Mouse (Mus musculus) spleen, adult 2 months (tissue): ENCODE measurements around the gene Sucla2. TPM values are rescaled to one million over a fixed set of nuclear protein-coding genes. Genes with fewer than 3 reads are reported as not detected.
A peak's percentile ranks its signal among the peaks of the same experiment; 100 is the strongest.
"Not testable (repeated sequence)": the region's sequence is repeated elsewhere in the genome, so short reads cannot be mapped to it uniquely, and the experiment has no call there.

Experiments used
- DNase-seq, 2 experiments: peaks; one replicate each; pipeline versions ENCODE4 v3.0.0 to v3.0.0-alpha.2; 2012 to 2021; ENCODE audit warnings: low spot score in 2 of 2, low read depth in 1 of 2
- H3K27ac ChIP-seq: fragments of 200-500 bp; 2 replicates; pipeline ENCODE4 v1.5.1; 2012; ENCODE audit warnings: low read length, inconsistent platforms; ENCODE audit not compliant: insufficient read depth
- H3K27me3 ChIP-seq: fragments of 200-500 bp; 2 replicates; pipeline ENCODE4 v1.6.1; 2012; ENCODE audit warnings: mild to moderate bottlenecking, moderate library complexity, low read length, inconsistent platforms; ENCODE audit not compliant: control insufficient read depth, insufficient read depth
- H3K36me3 ChIP-seq: fragments of 200-500 bp; 2 replicates; pipeline ENCODE4 v1.6.1; 2012; ENCODE audit warnings: mild to moderate bottlenecking, low read length, inconsistent platforms; ENCODE audit not compliant: control insufficient read depth, insufficient read depth
- H3K4me1 ChIP-seq: fragments of 200-500 bp; 2 replicates; pipeline ENCODE4 v1.6.1; 2011; ENCODE audit warnings: inconsistent platforms; ENCODE audit not compliant: control insufficient read depth, insufficient read depth, insufficient read length
- H3K4me3 ChIP-seq: fragments of 200-500 bp; 2 replicates; pipeline ENCODE4 v1.5.1; 2011; ENCODE audit warnings: mild to moderate bottlenecking, inconsistent platforms; ENCODE audit not compliant: insufficient read depth, insufficient read length; ENCODE audit errors: extremely low read depth
- CTCF ChIP-seq: fragments of 200-500 bp; IDR thresholded peaks from 2 replicates; pipeline ENCODE4 v1.5.1; 2011; ENCODE audit warnings: mild to moderate bottlenecking, inconsistent platforms; ENCODE audit not compliant: insufficient read depth, insufficient read length, insufficient replicate concordance; ENCODE audit errors: extremely low read depth
- POLR2A ChIP-seq: fragments of 200-500 bp; IDR thresholded peaks from 2 replicates; pipeline ENCODE4 v1.6.1; 2011; ENCODE audit warnings: low read depth, low read length, inconsistent platforms
- WGBS: fragments of 180-500 bp; shearing (Covaris S2); methylation state at CpG from one replicate; pipeline ENCODE4 v1.1.7; 2018; 5-methylcytosine and 5-hydroxymethylcytosine counted together
- polyA plus RNA-seq: library from polyadenylated mRNA; depleted of rRNA; stranded (reverse); fragments of >200 nt; gene quantifications from 2 replicates; pipeline ENCODE4 v1.2.3, GENCODE M21; 2012

Gene Sucla2
- polyA plus RNA-seq, 1 experiment: 3.8 TPM

- no peak for TF ChIP-seq CTCF
- no peak for TF ChIP-seq POLR2A
- Histone ChIP-seq H3K4me1 (peaks cover 3% of the 10 kb centered on the region; the same call in 1 of the 2 replicates), H3K27me3 (no peaks in the 10 kb centered on the region), H3K27ac (no peak overlapping the region), H3K36me3 (peaks cover 7% of the 10 kb centered on the region; the same call in 1 of the 2 replicates), H3K4me3 (peak overlapping the region; percentile 88)
- 2% methylated on average over 10 of the region's 10 CpGs for WGBS
- no peak for DNase-seq
These were observed 28.1 kb downstream of the Sucla2 start for GRCm38 (mm10) chr14:73553122-73553696.

GRCm38 (mm10) chr14:73569831-73570230, 44.7 kb downstream of the Sucla2 start:
- WGBS: 86% methylated on average over 4 of the region's 4 CpGs
- not testable (repeated sequence) for H3K27ac ChIP-seq, H3K27me3 ChIP-seq, DNase-seq, H3K4me3 ChIP-seq, H3K4me1 ChIP-seq
- peaks cover 13% of the 10 kb centered on the region for H3K36me3 ChIP-seq

GRCm38 (mm10) chr14:73571143-73571542, 46.0 kb downstream of the Sucla2 start:
- Histone ChIP-seq H3K4me3 (no peak overlapping the region), H3K36me3 (peaks cover 13% of the 10 kb centered on the region), H3K4me1 (no peaks in the 10 kb centered on the region), H3K27me3 (no peaks in the 10 kb centered on the region), H3K27ac (no peak overlapping the region)
- TF ChIP-seq POLR2A (no peak), CTCF (no peak)
- WGBS: 97% methylated on average over 4 of the region's 4 CpGs
- no peak for DNase-seq

- H3K4me1 ChIP-seq: no peaks in the 10 kb centered on the region
- no peaks in the 10 kb centered on the region for H3K27me3 ChIP-seq
- 87% methylated on average over 5 of the region's 5 CpGs for WGBS
- no peak overlapping the region for H3K4me3 ChIP-seq
- no peak overlapping the region for H3K27ac ChIP-seq
- no peak for DNase-seq
- H3K36me3 ChIP-seq: peaks cover 15% of the 10 kb centered on the region
- TF ChIP-seq POLR2A (no peak), CTCF (no peak)
These were observed 48.9 kb downstream of the Sucla2 start for GRCm38 (mm10) chr14:73574053-73574452.

- no peak overlapping the region for H3K27ac ChIP-seq
- no peak for DNase-seq
- H3K36me3 ChIP-seq: peaks cover 11% of the 10 kb centered on the region
- H3K27me3 ChIP-seq: no peaks in the 10 kb centered on the region
- H3K4me1 ChIP-seq: no peaks in the 10 kb centered on the region
- H3K4me3 ChIP-seq: no peak overlapping the region
- TF ChIP-seq CTCF (no peak), POLR2A (no peak)
These were observed 51.2 kb downstream of the Sucla2 start for GRCm38 (mm10) chr14:73576336-73576735.

- TF ChIP-seq CTCF (no peak), POLR2A (no peak)
- DNase-seq: no peak
- H3K27ac ChIP-seq: no peak overlapping the region
- WGBS: 93% methylated on average over 1 of the region's 1 CpGs
- no peak overlapping the region for H3K4me3 ChIP-seq
- peaks cover 11% of the 10 kb centered on the region for H3K36me3 ChIP-seq
- no peaks in the 10 kb centered on the region for H3K27me3 ChIP-seq
- H3K4me1 ChIP-seq: no peaks in the 10 kb centered on the region
These were observed 63.0 kb downstream of the Sucla2 start for GRCm38 (mm10) chr14:73588080-73588479.

GRCm38 (mm10) chr14:73592166-73592565, 67.0 kb downstream of the Sucla2 start:
- H3K4me1 ChIP-seq: no peaks in the 10 kb centered on the region
- DNase-seq: no peak
- H3K4me3 ChIP-seq: no peak overlapping the region
- TF ChIP-seq POLR2A (no peak), CTCF (no peak)
- H3K27me3 ChIP-seq: no peaks in the 10 kb centered on the region
- 85% methylated on average over 1 of the region's 1 CpGs for WGBS
- H3K36me3 ChIP-seq: peaks cover 23% of the 10 kb centered on the region
- H3K27ac ChIP-seq: no peak overlapping the region

- DNase-seq: no peak
- 89% methylated on average over 8 of the region's 8 CpGs for WGBS
- H3K36me3 ChIP-seq: peaks cover 10% of the 10 kb centered on the region
- TF ChIP-seq CTCF: no peak
- TF ChIP-seq POLR2A: no peak
- H3K27ac ChIP-seq: no peak overlapping the region
- no peak overlapping the region for H3K4me3 ChIP-seq
- H3K27me3 ChIP-seq: no peaks in the 10 kb centered on the region
- no peaks in the 10 kb centered on the region for H3K4me1 ChIP-seq
These were observed 74.6 kb downstream of the Sucla2 start for GRCm38 (mm10) chr14:73599720-73600119.
